Mouse (Mus musculus): ENCODE measurements around the gene Slc15a5. TPM values are rescaled to one million over a fixed set of nuclear protein-coding genes. Genes with fewer than 3 reads are reported as not detected.

Slc15a5 gene
- polyA plus RNA-seq, 2 experiments, result not detected

DNA sequence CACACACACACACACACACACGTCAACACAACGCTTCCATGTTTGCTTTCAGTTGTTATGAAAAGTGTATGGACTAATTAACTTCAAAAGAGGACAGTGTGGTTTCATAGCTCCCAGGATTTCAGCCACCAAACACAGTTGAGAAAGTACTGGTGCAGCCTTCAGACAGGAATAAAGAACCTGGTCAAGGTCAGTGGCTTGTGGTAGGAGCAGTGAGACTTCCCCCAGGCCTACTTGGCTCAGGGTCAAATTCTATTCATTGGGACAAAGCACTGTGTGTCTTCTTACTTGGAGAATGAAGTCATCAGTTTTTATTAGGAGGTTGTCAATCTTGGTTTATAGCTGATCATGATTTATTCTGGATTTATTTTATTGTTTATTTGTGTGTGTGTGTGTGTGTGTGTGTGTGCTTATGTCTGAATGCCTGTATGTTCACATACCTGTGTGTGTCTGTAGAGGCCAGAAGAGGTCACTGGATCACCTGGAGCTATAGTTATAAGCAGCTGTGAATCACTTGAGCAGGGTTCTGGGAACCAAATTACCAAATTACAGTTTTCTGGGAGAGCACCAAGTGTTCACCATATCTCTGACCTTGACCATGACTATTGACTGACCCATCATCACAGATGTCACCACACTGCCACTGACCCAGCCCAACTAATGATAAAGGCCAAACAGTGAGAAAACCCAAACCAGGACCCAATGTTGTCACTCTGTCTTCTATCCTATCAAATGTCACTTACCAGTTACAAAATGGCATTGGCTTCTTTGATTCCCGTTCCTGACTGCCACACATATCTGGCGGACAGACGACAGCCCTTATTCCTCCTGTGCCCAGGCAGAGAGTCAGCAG is 7.4 kb downstream of the Slc15a5 start:
- H3K4me3 ChIP-seq (ENCODE audit: insufficient read depth in 1 of 2, low read depth in 2 of 2, low read length in 2 of 2), result no peak overlapping the region
- H3K4me2 ChIP-seq (ENCODE audit: low read depth), result no peak overlapping the region
- H3K27ac ChIP-seq, result no peak overlapping the region
- H3K4me1 ChIP-seq (replicated peaks; ENCODE audit: control insufficient read depth in 2 of 2, insufficient read depth in 2 of 2, low read length in 1 of 2), result no peaks in the 10 kb centered on the region
- no peaks in the 10 kb centered on the region for H3K9me3 ChIP-seq (ENCODE audit: control insufficient read depth, low read length)
- TF ChIP-seq EP300 (IDR thresholded peaks at IDR 0.05; ENCODE audit: low read depth) (no peak), CTCF (IDR thresholded peaks at IDR 0.05; ENCODE audit: low read depth) (no peak)
- H3K36me3 ChIP-seq (replicated peaks; ENCODE audit: control insufficient read depth, insufficient read depth, low read depth), result no peaks in the 10 kb centered on the region
- 75% methylated on average over 5 of the region's 5 CpGs for WGBS (ENCODE audit: insufficient replicate concordance)
- DNase-seq (ENCODE audit: low read depth in 3 of 3, low spot score in 3 of 3), result no peak
- no peak overlapping the region for H3K9ac ChIP-seq (replicated peaks)
- no peak for ATAC-seq (ENCODE audit: insufficient read depth)
- H3K27me3 ChIP-seq (ENCODE audit: control insufficient read depth, insufficient read depth, low read length), result no peaks in the 10 kb centered on the region

DNA sequence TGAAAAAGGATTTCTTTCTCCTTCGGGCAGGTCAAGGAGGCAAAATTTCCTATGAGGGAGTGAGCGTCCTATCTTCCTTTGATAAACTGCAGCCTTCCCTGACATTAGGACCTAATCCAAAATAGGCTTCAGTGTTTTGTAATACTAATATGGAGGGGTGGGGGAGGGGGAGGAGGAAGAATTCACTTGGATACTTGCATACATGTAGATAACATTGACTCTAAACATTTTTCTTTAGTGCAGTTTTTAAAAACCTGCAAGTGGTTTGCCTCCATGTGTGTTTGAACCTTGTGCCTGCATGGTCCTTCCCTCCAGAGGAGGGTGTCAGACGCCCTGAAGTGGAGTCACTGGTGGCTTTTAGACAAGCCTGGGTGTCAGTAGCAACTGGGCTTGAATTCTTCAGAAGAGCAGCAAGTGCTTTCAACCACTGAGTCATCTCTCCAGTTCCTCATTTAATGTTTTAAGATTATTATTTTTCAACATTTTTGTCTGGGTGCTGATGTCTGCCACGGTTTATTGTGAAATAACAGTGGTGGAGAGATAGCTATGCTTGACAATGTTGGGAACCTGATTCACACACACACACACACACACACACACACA is 8.1 kb downstream of the Slc15a5 start:
- Histone ChIP-seq H3K4me2 (ENCODE audit: low read depth) (no peak overlapping the region), H3K9ac (replicated peaks) (no peak overlapping the region), H3K4me3 (ENCODE audit: insufficient read depth in 1 of 2, low read depth in 2 of 2, low read length in 2 of 2) (no peak overlapping the region), H3K4me1 (replicated peaks; ENCODE audit: control insufficient read depth in 2 of 2, insufficient read depth in 2 of 2, low read length in 1 of 2) (no peaks in the 10 kb centered on the region), H3K27ac (no peak overlapping the region), H3K36me3 (replicated peaks; ENCODE audit: control insufficient read depth, insufficient read depth, low read depth) (no peaks in the 10 kb centered on the region), H3K27me3 (ENCODE audit: control insufficient read depth, insufficient read depth, low read length) (no peaks in the 10 kb centered on the region), H3K9me3 (ENCODE audit: control insufficient read depth, low read length) (no peaks in the 10 kb centered on the region)
- DNase-seq (ENCODE audit: low read depth in 3 of 3, low spot score in 3 of 3) (no peak), ATAC-seq (ENCODE audit: insufficient read depth) (no peak)
- no peak for TF ChIP-seq EP300 (IDR thresholded peaks at IDR 0.05; ENCODE audit: low read depth)
- TF ChIP-seq CTCF (IDR thresholded peaks at IDR 0.05; ENCODE audit: low read depth), result no peak
- 55% methylated on average over 4 of the region's 4 CpGs for WGBS (ENCODE audit: insufficient replicate concordance)

DNA sequence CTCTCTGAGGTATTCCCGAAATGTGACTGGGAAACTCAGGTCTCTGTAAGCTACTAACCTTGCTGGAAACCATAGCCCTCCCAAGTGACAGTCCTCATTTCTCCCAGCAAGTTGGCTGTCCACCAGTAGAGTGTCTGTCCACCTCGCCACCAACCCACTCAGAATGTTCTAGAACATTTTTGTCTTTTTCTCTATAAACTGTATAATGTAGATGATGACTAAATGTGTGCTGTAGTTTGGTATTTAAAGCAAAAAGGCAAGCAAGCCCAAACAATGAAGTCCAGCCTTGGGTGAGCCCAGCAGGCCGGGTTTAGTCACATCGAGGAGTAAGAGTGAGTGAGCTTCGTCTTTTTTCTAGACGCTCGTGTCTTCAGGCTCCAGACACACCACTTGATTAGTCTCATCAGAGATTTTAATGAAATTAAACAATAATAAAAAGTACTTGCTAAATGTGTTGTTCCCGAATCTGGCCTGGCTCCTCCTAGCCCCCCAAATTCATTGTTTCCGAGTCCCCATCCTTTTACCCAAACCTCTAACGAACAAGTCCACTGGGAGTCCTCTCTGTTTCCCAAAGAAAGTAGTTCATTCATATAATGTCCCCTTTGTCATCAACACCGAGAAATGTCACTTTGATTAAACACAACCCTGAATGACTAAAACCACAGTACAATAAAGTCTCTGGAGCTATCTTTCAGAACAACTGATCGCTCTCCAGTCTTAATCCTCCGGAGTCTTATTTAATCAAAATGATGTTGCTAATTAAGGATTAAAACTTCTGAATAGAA is 8.8 kb downstream of the Slc15a5 start:
- H3K4me3 ChIP-seq (ENCODE audit: insufficient read depth in 1 of 2, low read depth in 2 of 2, low read length in 2 of 2), result no peak overlapping the region
- no peak overlapping the region for H3K4me2 ChIP-seq (ENCODE audit: low read depth)
- no peaks in the 10 kb centered on the region for H3K4me1 ChIP-seq (replicated peaks; ENCODE audit: control insufficient read depth in 2 of 2, insufficient read depth in 2 of 2, low read length in 1 of 2)
- 67% methylated on average over 13 of the region's 13 CpGs for WGBS (ENCODE audit: insufficient replicate concordance)
- no peak for DNase-seq (ENCODE audit: low read depth in 3 of 3, low spot score in 3 of 3)
- H3K9me3 ChIP-seq (ENCODE audit: control insufficient read depth, low read length), result no peaks in the 10 kb centered on the region
- H3K27me3 ChIP-seq (ENCODE audit: control insufficient read depth, insufficient read depth, low read length), result no peaks in the 10 kb centered on the region
- H3K9ac ChIP-seq (replicated peaks), result no peak overlapping the region
- H3K36me3 ChIP-seq (replicated peaks; ENCODE audit: control insufficient read depth, insufficient read depth, low read depth), result no peaks in the 10 kb centered on the region
- ATAC-seq (ENCODE audit: insufficient read depth), result no peak
- TF ChIP-seq CTCF (IDR thresholded peaks at IDR 0.05; ENCODE audit: low read depth), result no peak
- no peak for TF ChIP-seq EP300 (IDR thresholded peaks at IDR 0.05; ENCODE audit: low read depth)
- no peak overlapping the region for H3K27ac ChIP-seq

DNA sequence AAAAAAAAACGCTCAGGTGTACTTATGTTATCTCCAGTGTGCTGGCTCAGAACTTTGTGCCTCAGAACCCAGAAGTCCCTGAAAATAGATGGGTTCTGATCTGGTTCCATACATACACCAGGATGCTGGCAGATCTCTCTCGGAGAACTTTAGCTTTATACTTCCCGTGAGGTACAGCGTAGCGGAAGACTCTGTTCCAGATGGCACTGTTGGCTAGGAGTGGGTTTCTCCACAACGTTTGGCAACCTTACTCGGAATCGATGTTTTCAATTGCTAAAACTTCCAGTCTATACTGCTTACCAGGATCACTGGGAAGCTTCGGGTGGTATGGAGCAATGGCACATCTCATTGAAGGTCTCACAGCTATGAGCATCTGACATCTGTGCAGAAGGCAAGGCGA is 9.8 kb downstream of the Slc15a5 start:
- DNase-seq (ENCODE audit: low read depth in 3 of 3, low spot score in 3 of 3) (no peak), ATAC-seq (ENCODE audit: insufficient read depth) (no peak)

DNA sequence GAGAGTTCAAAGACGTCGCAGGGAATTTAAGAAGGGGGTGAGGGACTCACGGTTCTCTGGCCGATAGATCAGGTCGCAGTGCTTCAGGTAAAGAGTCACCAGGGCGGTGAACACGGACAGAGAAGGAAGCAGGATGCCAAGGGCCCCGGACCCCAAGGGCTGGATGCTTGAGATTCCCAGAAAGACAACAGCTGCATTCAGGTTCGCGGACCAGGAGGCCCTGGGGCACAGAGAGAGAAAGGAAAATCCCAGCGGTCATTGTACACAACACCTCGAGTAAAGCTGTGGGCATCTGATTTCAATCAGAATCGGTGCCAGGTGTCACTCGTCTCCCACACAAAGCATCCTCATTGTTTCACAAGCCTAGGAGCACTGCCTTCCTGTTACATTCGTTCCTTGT is 24.1 kb downstream of the Slc15a5 start:
- Histone ChIP-seq H3K4me2 (ENCODE audit: low read depth) (no peak overlapping the region), H3K27me3 (ENCODE audit: control insufficient read depth, insufficient read depth, low read length) (no peaks in the 10 kb centered on the region), H3K9ac (replicated peaks) (no peak overlapping the region), H3K4me1 (replicated peaks; ENCODE audit: control insufficient read depth in 2 of 2, insufficient read depth in 2 of 2, low read length in 1 of 2) (no peaks in the 10 kb centered on the region), H3K4me3 (ENCODE audit: insufficient read depth in 1 of 2, low read depth in 2 of 2, low read length in 2 of 2) (no peak overlapping the region), H3K36me3 (replicated peaks; ENCODE audit: control insufficient read depth, insufficient read depth, low read depth) (no peaks in the 10 kb centered on the region), H3K27ac (no peak overlapping the region), H3K9me3 (ENCODE audit: control insufficient read depth, low read length) (no peaks in the 10 kb centered on the region)
- DNase-seq (ENCODE audit: low read depth in 3 of 3, low spot score in 3 of 3), result no peak
- WGBS (ENCODE audit: insufficient replicate concordance), result 40% methylated on average over 15 of the region's 15 CpGs
- ATAC-seq (ENCODE audit: insufficient read depth), result no peak
- TF ChIP-seq EP300 (IDR thresholded peaks at IDR 0.05; ENCODE audit: low read depth), result no peak
- TF ChIP-seq CTCF (IDR thresholded peaks at IDR 0.05; ENCODE audit: low read depth), result no peak

More for the DNA sequence above, 9.8 kb downstream of the Slc15a5 start:
- WGBS (ENCODE audit: insufficient replicate concordance), result 72% methylated on average over 10 of the region's 10 CpGs
- no peak overlapping the region for H3K4me3 ChIP-seq (ENCODE audit: insufficient read depth in 1 of 2, low read depth in 2 of 2, low read length in 2 of 2)
- H3K9me3 ChIP-seq (ENCODE audit: control insufficient read depth, low read length), result no peaks in the 10 kb centered on the region
- H3K27me3 ChIP-seq (ENCODE audit: control insufficient read depth, insufficient read depth, low read length), result no peaks in the 10 kb centered on the region
- TF ChIP-seq CTCF (IDR thresholded peaks at IDR 0.05; ENCODE audit: low read depth) (no peak), EP300 (IDR thresholded peaks at IDR 0.05; ENCODE audit: low read depth) (no peak)
- H3K4me2 ChIP-seq (ENCODE audit: low read depth), result no peak overlapping the region
- H3K9ac ChIP-seq (replicated peaks), result no peak overlapping the region
- no peak overlapping the region for H3K27ac ChIP-seq
- H3K4me1 ChIP-seq (replicated peaks; ENCODE audit: control insufficient read depth in 2 of 2, insufficient read depth in 2 of 2, low read length in 1 of 2), result no peaks in the 10 kb centered on the region
- no peaks in the 10 kb centered on the region for H3K36me3 ChIP-seq (replicated peaks; ENCODE audit: control insufficient read depth, insufficient read depth, low read depth)
